Mouse (Mus musculus) heart, postnatal 0 days (tissue): ENCODE data around the gene 9930104L06Rik. TPM values are rescaled to one million over a fixed set of nuclear protein-coding genes. Genes with fewer than 3 reads are reported as not detected.

Source experiments
- ATAC-seq: fragments of 200-750 bp; cut with Nextera tagmentation; 2 replicates; pipeline ENCODE4 v1.8.0; 2017; ENCODE audit warnings: low read depth, moderate number of reproducible peaks, moderate library complexity; ENCODE audit not compliant: insufficient read depth
- DNase-seq: peaks from one replicate; pipeline ENCODE4 v3.0.0-alpha.2; 2016; ENCODE audit warnings: low spot score
- H3K27ac ChIP-seq: fragments of 300-500 bp; sonication (generic); 2 replicates; pipeline ENCODE4 v1.5.1; 2014; ENCODE audit warnings: low read depth, mild to moderate bottlenecking
- H3K27me3 ChIP-seq: fragments of 300-500 bp; sonication (generic); 2 replicates; pipeline ENCODE4 v1.6.1; 2014; ENCODE audit warnings: low read length, mixed read lengths; ENCODE audit not compliant: control insufficient read depth, insufficient read depth
- H3K36me3 ChIP-seq: fragments of 300-500 bp; sonication (generic); replicated peaks from 2 replicates; pipeline ENCODE4 v1.6.1; 2014; ENCODE audit warnings: low read length, mixed read lengths; ENCODE audit not compliant: control insufficient read depth, insufficient read depth
- H3K4me1 ChIP-seq: fragments of 300-500 bp; sonication (generic); 2 replicates; pipeline ENCODE4 v1.6.1; 2014; ENCODE audit warnings: antibody characterized with exemption; ENCODE audit not compliant: control insufficient read depth, insufficient read depth
- H3K4me2 ChIP-seq: fragments of 300-500 bp; sonication (generic); 2 replicates; pipeline ENCODE4 v1.6.1; 2014; ENCODE audit warnings: low read depth, mild to moderate bottlenecking, low read length, moderate library complexity
- H3K4me3 ChIP-seq: fragments of 300-500 bp; sonication (generic); 2 replicates; pipeline ENCODE4 v1.5.1; 2014; ENCODE audit warnings: low read depth, low read length
- H3K9ac ChIP-seq: fragments of 300-500 bp; sonication (generic); replicated peaks from 2 replicates; pipeline ENCODE4 v1.6.1; 2014; ENCODE audit warnings: low read depth, low read length, mixed read lengths
- H3K9me3 ChIP-seq: fragments of 300-500 bp; sonication (generic); replicated peaks from 2 replicates; pipeline ENCODE4 v1.6.1; 2016; ENCODE audit warnings: low read length; ENCODE audit not compliant: control insufficient read depth
- CTCF ChIP-seq: IDR thresholded peaks from 2 replicates; pipeline ENCODE4 v1.5.1; 2016; ENCODE audit warnings: antibody characterized with exemption, control low read depth, low read depth
- EP300 ChIP-seq: IDR thresholded peaks from 2 replicates; pipeline ENCODE4 v1.6.1; 2016; ENCODE audit warnings: antibody characterized with exemption, low read depth
- whole genome bisulfite sequencing: fragments of 180-500 bp; shearing (Covaris S2); extraction: QIAGEN DNeasy Blood & Tissue Kit; methylation state at CpG from one replicate; pipeline ENCODE4 v1.1.7; 2014; 5-methylcytosine and 5-hydroxymethylcytosine counted together
- polyA plus RNA-seq: library from polyadenylated mRNA; unstranded; fragments of >200 nt; fragmentation: Nextera tagmentation; extraction: Ambion mirVana; gene quantifications from 2 replicates; pipeline ENCODE4 v1.2.1, GENCODE M21; 2015
- total RNA-seq: library from RNA; depleted of rRNA; stranded (reverse); fragments of >200 nt; gene quantifications from 2 replicates; pipeline ENCODE4 v1.2.3, GENCODE M21; 2014; ENCODE audit warnings: low replicate concordance

Gene 9930104L06Rik
- total and polyA plus RNA-seq, 2 experiments from 2014 or later, result 7.1 to 18.7 TPM

DNA sequence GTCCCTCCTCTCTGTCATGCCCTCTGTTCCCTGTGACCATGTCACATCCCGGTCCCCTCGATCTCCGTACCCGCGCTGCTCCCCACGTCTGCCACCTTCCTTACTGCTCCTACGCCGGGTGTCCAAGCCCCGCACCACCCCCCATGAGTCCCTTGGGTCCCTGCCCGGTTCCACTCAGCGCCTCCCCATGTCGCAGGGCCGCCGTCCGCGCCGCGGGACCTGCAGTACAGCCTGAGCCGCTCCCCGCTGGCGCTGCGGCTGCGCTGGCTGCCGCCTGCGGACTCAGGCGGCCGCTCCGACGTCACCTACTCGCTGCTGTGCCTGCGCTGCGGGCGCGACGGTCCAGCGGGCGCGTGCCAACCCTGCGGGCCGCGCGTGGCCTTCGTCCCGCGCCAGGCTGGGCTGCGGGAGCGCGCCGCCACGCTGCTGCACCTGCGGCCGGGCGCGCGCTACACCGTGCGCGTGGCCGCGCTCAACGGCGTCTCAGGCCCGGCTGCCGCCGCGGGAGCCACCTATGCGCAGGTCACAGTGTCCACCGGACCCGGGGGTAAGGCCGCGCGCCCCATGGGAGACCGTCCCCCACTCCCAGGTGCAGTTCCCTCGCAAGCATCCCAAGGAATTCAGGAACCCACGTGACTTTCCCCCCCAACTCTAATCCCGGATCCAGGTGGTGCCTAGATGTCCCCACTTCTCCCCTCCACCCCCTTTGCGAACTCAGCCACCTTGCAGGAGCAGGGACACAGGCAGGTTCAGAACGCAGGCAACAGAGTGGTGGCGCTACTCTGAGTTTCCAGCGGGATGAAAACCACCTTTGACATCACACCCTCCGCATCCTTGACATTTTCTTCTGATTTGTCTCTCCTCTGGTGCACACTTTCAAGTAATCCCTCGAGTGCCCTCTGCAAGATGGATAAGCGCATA lies 42.1 kb upstream of the 9930104L06Rik start:
- TF ChIP-seq CTCF (no peak), EP300 (no peak)
- Histone ChIP-seq H3K9me3 (no peaks in the 10 kb centered on the region), H3K36me3 (no peaks in the 10 kb centered on the region), H3K4me1 (0 out of 2 replicates have a peak, but pooled peaks cover 5% of the 10 kb centered on the region), H3K4me3 (peak overlapping the region; percentile 41), H3K27ac (no peak overlapping the region), H3K9ac (no peak overlapping the region), H3K4me2 (peak overlapping the region; percentile 64), H3K27me3 (peaks cover 51% of the 10 kb centered on the region)
- DNase-seq (no peak), ATAC-seq (no peak)
- WGBS, result 2% methylated on average over 76 of the region's 83 CpGs

DNA sequence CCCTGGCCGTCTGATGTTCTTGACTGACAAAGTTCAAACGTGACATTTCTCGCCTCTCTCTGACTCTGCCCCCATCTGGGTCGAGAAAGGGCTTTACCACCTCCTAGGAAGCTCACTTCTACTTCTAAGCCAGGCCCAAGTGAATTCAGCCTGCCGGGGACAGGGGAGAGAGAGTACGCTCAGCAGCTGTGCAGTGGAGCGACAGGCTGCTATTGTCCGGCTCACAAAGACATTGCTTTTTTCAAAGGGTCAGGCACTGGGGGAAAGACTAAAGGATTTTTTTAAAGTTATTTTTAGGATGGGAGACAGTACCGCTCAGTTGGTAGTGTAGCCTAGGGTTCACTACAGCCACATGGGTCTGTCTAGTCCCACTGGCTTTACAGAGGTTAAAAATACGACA lies 38.4 kb upstream of the 9930104L06Rik start:
- TF ChIP-seq CTCF (no peak), EP300 (no peak)
- Histone ChIP-seq H3K36me3 (no peaks in the 10 kb centered on the region), H3K27me3 (peaks cover 41% of the 10 kb centered on the region), H3K9ac (no peak overlapping the region), H3K4me2 (no peak overlapping the region), H3K4me3 (no peak overlapping the region), H3K27ac (no peak overlapping the region), H3K9me3 (no peaks in the 10 kb centered on the region), H3K4me1 (0 out of 2 replicates have a peak, but pooled peaks cover 5% of the 10 kb centered on the region)
- WGBS, result 54% methylated on average over 10 of the region's 10 CpGs
- DNase-seq (no peak), ATAC-seq (no peak)

DNA sequence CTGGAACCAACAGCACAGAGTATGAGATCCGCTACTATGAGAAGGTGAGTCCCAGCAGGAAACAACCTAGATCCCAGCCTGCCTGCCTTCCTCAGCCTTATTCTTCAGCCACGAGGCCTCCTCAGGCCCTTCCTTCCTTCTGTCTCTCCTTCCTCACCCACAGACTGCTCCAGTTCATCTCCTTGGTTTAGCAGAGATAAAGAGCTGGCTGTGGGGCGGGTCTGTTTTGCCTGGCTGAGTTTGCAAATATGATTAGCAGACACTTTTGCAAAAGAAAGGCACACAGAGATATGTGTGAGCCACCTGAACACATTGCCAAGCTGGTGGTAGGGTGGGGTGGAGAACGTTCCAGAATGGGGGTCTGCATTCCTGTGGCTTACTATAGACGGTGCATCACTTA lies 36.9 kb upstream of the 9930104L06Rik start:
- DNase-seq (no peak), ATAC-seq (no peak)
- H3K27ac ChIP-seq, result no peak overlapping the region
- H3K4me2 ChIP-seq, result no peak overlapping the region
- H3K4me1 ChIP-seq, result 0 out of 2 replicates have a peak, but pooled peaks cover 1% of the 10 kb centered on the region
- H3K36me3 ChIP-seq, result no peaks in the 10 kb centered on the region
- no peak overlapping the region for H3K9ac ChIP-seq
- WGBS, result 40% methylated on average over 5 of the region's 5 CpGs
- TF ChIP-seq EP300 (no peak), CTCF (no peak)
- no peak overlapping the region for H3K4me3 ChIP-seq
- H3K27me3 ChIP-seq, result peaks cover 30% of the 10 kb centered on the region
- no peaks in the 10 kb centered on the region for H3K9me3 ChIP-seq

DNA sequence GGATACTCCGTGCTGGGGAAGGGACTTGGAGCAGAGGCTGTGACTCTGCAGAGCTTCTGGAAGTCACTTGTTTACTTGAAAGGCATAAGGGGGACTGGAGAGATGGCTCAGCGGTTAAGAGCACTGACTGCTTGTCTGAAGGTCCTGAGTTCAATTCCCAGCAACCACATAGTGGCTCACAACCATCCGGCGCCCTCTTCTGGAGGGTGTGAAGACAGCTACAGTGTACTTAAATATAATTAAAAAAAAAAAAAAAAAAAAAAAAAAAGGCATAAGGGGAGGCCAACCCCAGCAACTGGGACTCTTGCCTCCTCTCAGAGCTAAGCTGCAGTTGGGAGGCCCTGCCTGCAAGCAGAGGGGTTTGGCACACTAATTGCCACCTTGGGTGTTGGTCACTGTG lies 31.4 kb upstream of the 9930104L06Rik start:
- no peak overlapping the region for H3K4me2 ChIP-seq
- H3K27me3 ChIP-seq, result 0 out of 2 replicates have a peak, but pooled peaks cover 13% of the 10 kb centered on the region
- no peak overlapping the region for H3K27ac ChIP-seq
- no peak overlapping the region for H3K4me3 ChIP-seq
- ATAC-seq, result no peak
- H3K36me3 ChIP-seq, result no peaks in the 10 kb centered on the region
- DNase-seq, result no peak
- 55% methylated on average over 4 of the region's 4 CpGs for WGBS
- no peaks in the 10 kb centered on the region for H3K9me3 ChIP-seq
- no peak overlapping the region for H3K9ac ChIP-seq
- H3K4me1 ChIP-seq, result no peaks in the 10 kb centered on the region
- TF ChIP-seq CTCF (no peak), EP300 (no peak)

DNA sequence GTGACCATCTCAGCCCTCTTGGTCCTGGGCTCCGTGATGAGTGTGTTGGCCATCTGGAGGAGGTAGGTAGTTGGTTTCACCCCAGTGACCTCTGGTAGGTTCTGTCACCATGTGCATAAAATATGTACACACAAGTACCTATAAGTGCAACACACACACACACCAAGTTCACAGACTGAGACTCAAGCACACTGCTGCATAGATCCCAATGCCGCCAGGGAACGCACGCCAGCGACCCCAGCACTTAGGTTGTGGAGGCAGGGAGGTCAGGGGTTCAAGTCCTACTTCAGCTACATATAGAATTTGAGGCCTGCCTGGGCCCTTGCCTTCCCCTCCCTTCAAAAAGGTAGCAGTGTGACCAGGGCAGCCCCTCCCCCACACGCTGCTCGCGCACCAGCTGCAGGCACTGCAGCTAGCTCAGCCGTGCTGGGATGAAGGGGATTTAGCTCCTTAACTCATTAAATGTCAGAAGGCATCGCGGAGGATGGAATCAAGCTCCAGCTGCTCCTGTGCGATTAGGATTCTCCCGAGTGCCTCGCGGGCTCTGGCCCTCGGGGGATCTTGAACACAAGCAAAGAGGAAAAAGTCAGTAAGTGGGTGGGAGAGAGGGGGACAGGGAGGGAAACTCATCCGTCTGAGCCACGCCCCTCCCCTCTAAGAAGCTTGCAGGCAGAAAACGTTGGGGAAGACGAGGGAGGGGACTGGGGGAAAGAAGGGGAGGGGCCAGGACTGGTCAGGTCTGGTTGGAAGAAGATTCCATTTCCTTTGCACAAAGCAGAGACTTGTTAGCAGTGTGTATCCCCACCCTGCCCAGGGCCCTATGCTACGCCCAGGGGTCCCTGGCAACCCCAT lies 30.7 kb upstream of the 9930104L06Rik start:
- ATAC-seq, result no peak
- Histone ChIP-seq H3K27me3 (0 out of 2 replicates have a peak, but pooled peaks cover 11% of the 10 kb centered on the region), H3K9me3 (no peaks in the 10 kb centered on the region), H3K9ac (no peak overlapping the region), H3K27ac (no peak overlapping the region), H3K4me2 (peak overlapping the region; percentile 4; the same call in 1 of the 2 replicates), H3K4me1 (no peaks in the 10 kb centered on the region), H3K36me3 (no peaks in the 10 kb centered on the region), H3K4me3 (no peak overlapping the region)
- no peak for TF ChIP-seq CTCF
- no peak for DNase-seq
- 9% methylated on average over 21 of the region's 21 CpGs for WGBS
